Mouse (Mus musculus) naive thymus-derived CD4-positive, alpha-beta T cell, adult 2 months (primary cell): ENCODE data around the gene Dhx8.

Experiments used
- DNase-seq: peaks from one replicate; pipeline ENCODE4 v3.0.0-alpha.2; 2011; ENCODE audit warnings: low read depth

Gene Dhx8

GRCm38 (mm10) chr11:101733596-101733995 lies 877 bp downstream of the Dhx8 start:
- DNase-seq = no peak

DNA sequence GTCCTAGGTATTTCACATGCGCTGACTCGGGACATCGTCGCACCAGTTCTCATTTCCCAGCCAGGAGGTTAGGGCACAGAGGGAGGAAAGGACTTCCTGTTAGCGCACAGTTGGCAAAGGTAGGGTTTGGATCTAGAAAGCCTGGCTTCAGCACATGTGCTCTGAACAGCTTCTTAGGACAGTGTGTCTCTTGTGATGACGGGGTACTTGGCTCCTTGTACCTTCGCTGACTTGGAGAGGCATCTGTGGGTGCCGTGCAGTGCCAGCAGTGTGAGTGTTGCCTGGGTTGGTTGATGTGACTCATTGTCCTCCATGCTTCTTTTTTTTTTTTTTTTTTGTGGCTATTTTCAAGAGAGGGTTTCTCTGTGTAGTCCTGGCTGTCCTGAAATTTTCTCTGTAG lies 23.9 kb downstream of the Dhx8 start:
- DNase-seq = no peak

GRCm38 (mm10) chr11:101757366-101757765 lies 24.6 kb downstream of the Dhx8 start:
- no peak for DNase-seq

- DNase-seq = no peak
These were observed 25.7 kb downstream of the Dhx8 start for GRCm38 (mm10) chr11:101758431-101758830.

- no peak for DNase-seq
These were observed 26.8 kb downstream of the Dhx8 start for GRCm38 (mm10) chr11:101759530-101759929.

DNA sequence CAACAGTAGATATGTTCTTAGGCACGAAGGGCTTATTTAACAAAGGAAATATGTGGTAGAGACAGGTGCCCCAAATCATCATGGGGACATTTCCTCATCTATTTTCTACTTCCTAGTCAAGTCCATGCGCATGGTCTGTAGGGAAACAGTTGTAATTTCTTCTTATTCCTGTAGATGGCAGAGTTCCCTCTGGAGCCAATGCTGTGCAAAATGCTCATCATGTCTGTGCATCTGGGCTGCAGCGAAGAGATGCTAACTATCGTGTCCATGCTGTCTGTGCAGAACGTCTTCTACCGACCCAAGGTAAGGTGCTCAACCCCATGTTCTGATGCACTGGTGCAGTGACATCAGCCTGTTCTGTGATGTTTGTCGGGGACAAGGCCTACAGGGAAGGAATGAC lies 31.0 kb downstream of the Dhx8 start:
- DNase-seq = peak; percentile 71

- DNase-seq = no peak
These were observed 31.8 kb downstream of the Dhx8 start for GRCm38 (mm10) chr11:101764546-101764945.

- no peak for DNase-seq
These were observed 34.6 kb downstream of the Dhx8 start for GRCm38 (mm10) chr11:101767326-101767725.

DNA sequence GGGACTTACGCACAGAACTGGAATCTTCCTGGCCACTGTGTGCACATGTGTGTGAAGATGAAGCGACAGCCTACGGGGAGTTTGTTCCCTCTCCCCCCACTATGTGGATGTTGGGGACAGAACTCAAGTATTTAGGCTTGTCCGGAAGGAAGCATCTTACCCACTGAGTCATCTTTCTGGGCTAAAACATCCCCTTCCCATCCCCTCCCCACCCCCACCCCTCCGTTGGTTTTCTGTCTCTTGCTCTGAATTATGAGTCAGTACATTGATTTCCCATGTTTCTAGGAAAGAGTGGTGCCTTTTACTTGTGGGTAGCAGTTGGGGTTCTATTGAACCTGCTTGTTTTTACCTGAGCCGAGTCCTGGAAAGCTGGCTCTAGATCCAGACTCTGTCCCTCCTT lies 36.0 kb downstream of the Dhx8 start:
- DNase-seq = no peak

DNA sequence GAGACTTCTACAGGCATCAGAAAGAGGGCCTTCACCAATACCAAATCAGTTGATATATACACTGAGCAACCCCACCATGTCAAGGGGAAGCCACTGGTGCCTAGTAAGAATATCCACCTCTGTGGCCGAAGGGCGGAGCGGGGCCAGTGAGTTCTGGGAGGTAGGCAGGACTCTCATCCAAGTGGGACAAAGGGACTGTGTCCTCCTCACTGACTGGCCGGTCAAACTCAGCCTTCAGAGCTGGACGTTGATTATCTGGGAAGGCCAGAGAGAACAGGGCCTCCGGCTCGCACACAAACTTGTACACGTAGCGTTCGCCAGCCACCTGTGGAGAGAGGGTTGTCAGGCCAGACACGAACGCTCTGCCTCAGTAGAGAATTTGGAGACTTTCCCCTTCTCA lies 37.5 kb downstream of the Dhx8 start:
- DNase-seq = no peak

DNA sequence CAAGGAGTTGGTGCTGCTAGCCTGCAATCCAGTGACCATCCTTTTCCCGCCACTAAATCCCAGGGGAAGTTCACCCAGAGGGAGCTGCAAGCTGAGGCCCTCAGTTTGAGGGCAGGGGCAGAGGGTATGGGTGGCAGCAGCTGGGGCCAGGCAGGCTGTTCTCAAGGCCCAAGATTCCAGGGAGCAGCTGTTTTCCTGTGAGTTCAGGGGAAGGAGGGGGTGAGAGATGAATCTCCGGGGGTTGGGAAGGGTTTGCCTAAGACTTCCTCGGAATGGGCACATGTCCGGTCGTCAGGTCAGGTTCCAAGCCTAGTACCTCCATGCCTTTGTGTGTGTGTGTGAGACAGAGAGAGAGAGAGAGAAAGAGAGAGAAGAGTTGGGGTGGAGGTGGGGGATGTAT lies 39.3 kb downstream of the Dhx8 start:
- no peak for DNase-seq

- DNase-seq = no peak
These were observed 39.7 kb downstream of the Dhx8 start for GRCm38 (mm10) chr11:101772449-101772848.

DNA sequence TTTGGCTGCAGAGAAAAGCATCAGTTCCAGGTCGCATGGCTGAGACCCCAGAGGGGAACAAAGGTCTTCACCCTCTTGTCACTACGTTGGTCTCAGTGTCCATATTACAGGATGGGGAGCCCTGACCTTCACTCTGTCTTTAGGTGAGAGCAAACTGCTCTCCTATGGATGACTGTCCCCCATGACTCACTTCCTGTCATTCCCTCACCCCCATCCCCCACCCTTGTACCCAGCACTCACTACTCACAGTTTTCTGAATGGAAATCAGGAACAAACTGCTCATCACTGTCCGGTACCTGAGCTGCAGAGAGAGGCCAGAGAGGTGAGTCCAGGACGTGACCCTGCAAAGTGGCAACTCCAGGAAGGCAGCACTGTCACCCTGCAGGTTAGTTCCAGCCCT lies 44.1 kb downstream of the Dhx8 start:
- no peak for DNase-seq

DNA sequence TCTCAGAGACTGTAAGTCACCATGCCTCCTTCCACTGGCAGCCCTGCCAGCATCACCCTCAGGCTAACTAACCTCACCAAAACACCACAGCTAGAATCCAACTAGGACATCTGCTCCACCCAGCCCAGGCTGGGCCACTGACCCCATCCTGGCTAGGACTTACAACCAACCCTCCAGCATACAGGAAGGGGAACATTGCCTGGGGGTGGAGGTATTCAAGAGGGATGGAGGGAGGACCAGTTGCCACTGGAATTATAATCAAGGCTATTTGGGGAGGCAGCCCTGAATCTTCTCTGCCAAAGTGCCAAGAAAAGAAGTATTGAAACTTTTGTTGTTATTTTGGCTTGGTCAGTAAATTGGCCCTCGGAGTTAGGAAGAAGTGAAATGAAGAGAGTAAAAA lies 50.4 kb downstream of the Dhx8 start:
- DNase-seq = no peak

GRCm38 (mm10) chr11:101783584-101783983 lies 50.9 kb downstream of the Dhx8 start:
- no peak for DNase-seq

DNA sequence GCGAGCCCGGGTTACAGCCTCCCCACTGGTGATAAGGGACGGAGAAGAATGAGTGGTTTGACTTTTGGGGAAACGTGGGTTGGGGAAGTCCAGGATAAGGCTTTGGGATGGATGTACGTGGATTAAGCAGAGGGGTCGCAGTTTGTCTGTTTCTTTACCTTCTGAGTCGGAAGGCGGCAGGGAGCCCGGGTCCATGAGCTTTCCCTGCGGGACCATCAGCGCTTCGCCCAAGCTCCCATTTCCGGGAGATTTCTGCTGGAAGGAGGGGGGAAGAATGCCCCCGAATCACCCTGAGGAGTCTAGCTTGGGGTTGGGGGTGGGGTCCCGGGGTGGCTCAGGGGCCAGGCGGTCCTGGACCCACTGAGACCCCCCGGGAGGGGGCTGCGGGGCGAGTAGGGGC lies 51.4 kb downstream of the Dhx8 start:
- no peak for DNase-seq

- DNase-seq = no peak
These were observed 51.9 kb downstream of the Dhx8 start for GRCm38 (mm10) chr11:101784488-101785142.

DNA sequence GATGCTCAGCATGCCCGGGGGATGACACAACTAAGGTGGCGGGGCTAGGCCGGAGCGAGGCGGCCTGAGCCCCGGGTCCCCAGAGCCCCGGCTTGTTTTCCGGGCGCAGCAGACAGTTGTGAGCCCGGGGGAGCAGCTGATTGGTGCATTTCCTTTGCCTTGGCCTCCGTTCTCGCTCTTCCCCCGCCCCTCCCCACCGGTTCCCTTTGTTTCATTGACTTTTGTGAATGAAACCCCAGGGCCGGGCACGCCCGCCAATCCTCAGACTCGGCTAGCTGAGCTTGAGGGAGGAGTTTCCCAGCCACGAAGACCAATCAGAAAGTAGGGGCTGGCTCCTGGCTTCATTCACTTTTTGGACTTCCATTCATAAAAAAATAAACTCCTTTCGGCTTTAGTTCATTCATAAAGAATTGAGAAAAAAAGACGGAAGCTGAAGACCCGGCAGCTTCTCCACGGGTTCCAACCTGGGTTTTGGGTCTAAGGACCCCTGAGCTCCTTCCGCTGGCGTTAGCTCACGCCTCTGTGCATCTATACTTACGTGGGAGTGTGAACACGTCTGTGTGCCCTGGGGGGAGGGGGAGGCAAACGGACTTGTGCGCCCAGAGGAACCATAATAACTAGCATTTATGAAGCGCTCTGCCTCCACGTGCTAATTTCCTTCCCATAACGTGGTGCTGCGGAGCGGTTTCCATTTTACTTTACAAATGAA lies 52.6 kb downstream of the Dhx8 start, which contains the start of gene Etv4:
Gene Etv4, minus strand, starts transcription at position 229 of the 709 bp plus-strand sequence.
- DNase-seq = peak; percentile 87

DNA sequence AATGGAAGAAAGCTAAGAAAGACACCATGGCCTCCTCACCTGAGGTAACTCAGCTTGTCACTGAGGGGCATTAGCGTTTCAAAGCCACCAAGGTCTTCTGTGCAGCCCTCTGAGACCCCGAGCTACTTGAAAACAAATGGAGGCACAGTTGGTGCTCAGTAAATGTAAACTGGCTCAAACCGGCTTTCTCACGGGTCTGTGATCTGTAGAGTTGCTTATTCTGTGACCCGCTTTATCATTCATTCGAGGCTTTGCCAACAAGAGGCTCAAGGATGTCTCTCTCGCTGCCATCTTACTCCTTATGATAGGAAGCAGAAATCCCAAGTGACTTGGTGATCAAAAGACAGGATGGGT lies 53.1 kb downstream of the Dhx8 start:
- no peak for DNase-seq

- DNase-seq = no peak
These were observed 53.9 kb downstream of the Dhx8 start for GRCm38 (mm10) chr11:101786651-101787050.

DNA sequence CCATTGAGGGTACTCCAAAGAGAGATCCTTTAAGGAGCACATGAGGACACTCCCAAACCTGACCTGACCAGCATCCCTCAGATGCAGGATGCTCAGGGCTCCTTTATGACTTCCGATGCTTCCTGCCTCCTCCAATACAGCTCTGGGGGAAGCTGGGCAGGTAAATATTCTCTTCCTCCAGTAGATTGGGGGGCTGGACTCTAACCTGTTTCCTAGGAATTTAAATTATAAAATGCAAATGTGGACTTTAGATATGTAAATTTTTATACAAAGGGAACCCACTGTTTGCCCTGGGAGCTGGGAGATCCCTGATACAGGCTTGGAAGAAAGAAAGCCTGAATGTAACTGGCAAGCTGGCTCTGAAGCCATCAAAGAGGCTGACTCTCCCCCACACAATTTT lies 54.7 kb downstream of the Dhx8 start:
- DNase-seq = no peak

DNA sequence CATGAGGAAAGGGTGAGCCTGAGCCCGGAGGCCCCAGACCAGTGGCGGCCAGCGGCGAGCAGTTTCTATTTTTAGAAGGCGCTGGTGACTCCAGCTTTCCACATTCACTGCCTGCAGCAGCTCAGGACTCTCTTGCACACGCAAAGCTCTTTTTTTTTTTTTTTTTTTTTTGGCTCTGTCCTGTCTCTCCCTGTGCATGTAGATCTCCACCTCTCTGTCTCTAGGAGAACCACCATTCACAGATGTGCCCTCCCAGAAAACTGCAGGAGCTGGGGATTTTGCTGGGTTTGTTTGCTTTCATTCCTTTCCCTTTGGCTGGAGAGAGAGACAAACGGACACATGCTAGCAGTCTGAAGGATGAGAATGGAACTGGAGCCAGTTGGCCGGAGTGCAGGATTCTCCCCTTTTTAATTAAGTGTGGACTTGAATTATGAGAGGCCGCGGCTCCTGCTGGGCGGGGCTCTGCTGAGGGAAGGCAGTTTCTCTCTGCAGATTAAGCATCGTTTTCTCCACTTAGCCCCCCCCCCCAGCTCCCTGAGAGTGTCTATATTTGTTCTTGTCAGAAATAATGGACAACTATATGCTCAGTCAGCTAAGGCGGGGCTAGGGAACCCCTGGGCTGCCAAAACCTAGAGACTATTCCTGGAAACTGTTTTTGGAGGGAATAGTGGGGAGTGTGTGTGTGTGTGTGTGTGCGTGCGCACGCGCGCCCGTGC lies 58.2 kb downstream of the Dhx8 start:
- no peak for DNase-seq

- DNase-seq = no peak
These were observed 64.6 kb downstream of the Dhx8 start for GRCm38 (mm10) chr11:101797355-101797754.
